In the genomic region with DNA sequence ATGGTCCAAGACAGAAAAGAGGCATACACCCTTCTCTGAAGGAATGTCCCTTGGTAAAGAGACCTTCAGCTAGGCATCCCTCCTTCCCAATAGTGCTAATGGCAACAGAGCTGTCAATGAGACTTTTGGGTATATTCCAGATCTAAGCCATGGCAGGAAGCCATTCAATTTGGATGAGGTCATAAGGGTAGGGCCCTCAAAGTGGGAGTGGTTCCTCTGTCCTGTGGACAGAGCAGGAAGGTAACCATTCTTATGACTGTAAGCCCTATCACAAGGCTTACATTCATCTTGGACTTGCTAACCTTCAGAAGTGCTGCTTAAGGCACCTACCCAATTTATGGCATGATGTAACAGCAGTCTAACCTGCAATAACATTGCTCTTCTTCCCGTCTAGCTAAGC, we compare ENCODE assay signal across 11 mouse cellular contexts. TPM values are rescaled to one million over a fixed set of nuclear protein-coding genes. Genes with fewer than 3 reads are reported as not detected.
DNase-seq lines count a peak whose midpoint lies in the region; TF ChIP-seq lines count a peak whose summit lies in the region.
"Had no signal": no experiment of that assay in that cellular context is flagged by ENCODE, and none has a peak within 500 bp of the region (broad histone marks: within the 10 kb centered on the region; RNA-seq: fewer than 3 reads in every experiment).

No protein-coding gene starts in this region.

- WGBS in kidney, adult 2 months: 72% methylated on average over 1 of the region's 1 CpGs

- peaks cover 13% of the 10 kb centered on the region for H3K36me3 ChIP-seq in kidney, adult 2 months (ENCODE audit: control insufficient read depth, insufficient read depth, low read length)

- TF ChIP-seq POLR2A in kidney, adult 2 months (IDR thresholded peaks at IDR 0.05; ENCODE audit: low read depth, low read length): no peak

- peak; percentile 58 for DNase-seq in kidney, adult 2 months
- no peak for DNase-seq in kidney, postnatal 14 days
- DNase-seq in heart, postnatal 36 days: peak; percentile 33 to 60
- DNase-seq in lung, postnatal 10 days: peak; percentile 86
- no peak for DNase-seq in adrenal gland, postnatal 14 days
- no peak for DNase-seq in ovary, postnatal 36 days (ENCODE audit: low spot score)
- no peak for DNase-seq in c-Kit-positive CD71-positive TER-119-positive erythroid progenitor cells, embryonic 14.5 days (ENCODE audit: low spot score)
- DNase-seq: thymus, adult 2 months had no signal

- no peak for TF ChIP-seq CTCF in kidney, adult 2 months (conservative IDR thresholded peaks at IDR 0.05; ENCODE audit: insufficient read depth, insufficient read length, low read depth, low read length)

- H3K27ac ChIP-seq in kidney, adult 2 months (ENCODE audit: insufficient read depth, low read depth, low read length): peak overlapping the region; percentile 65
- H3K27ac ChIP-seq in brown adipose tissue, adult 24 weeks (replicated peaks; ENCODE audit: low read depth, low read length): peak overlapping the region; percentile 96

- intact Hi-C loops in heart, postnatal 36 days (cut with DNase I): loop anchor here (1.0 kb wide), 2 partner anchors 13 to 27 kb away; no protein-coding TSS in a partner anchor

- H3K4me1 ChIP-seq in kidney, adult 2 months (ENCODE audit: control insufficient read depth, insufficient read depth, low read length): no peaks in the 10 kb centered on the region
- H3K4me1 ChIP-seq in brown adipose tissue, adult 24 weeks (ENCODE audit: control insufficient read depth, insufficient read depth, insufficient read length, low read length): peaks cover 6% of the 10 kb centered on the region; the same call in 1 of the 2 replicates

- H3K4me3 ChIP-seq in kidney, adult 2 months (ENCODE audit: insufficient read depth, low read depth, low read length): no peak overlapping the region
- no peak overlapping the region for H3K4me3 ChIP-seq in brown adipose tissue, adult 24 weeks (ENCODE audit: insufficient read depth, low read depth, low read length)

- H3K27me3 ChIP-seq in kidney, adult 2 months (replicated peaks; ENCODE audit: control insufficient read depth, insufficient read depth, low read length): no peaks in the 10 kb centered on the region

RNA-seq across cellular contexts. Expression of a gene that starts 19.4 kb away (rescaled TPM):
- polyA plus RNA-seq in kidney, adult 2 months (2012; rRNA removed): 83.6 and 95.0 TPM in 2 replicates
- 0.46 TPM in 1 of 2 replicates, not detected in the other for polyA plus RNA-seq in brown adipose tissue, adult 24 weeks (2012; ENCODE audit: insufficient read depth, insufficient read length, missing spikeins)
- not detected for total RNA-seq in heart, postnatal 36 days (2021)
- total RNA-seq in adrenal gland, postnatal 14 days (2021): 0.19 and 0.41 TPM in 2 replicates
- total RNA-seq: common myeloid progenitor, adult 5-6 weeks had no signal
- polyA plus RNA-seq: inflammation-experienced regulatory T-cells, adult 6 months had no signal

RNA-seq across cellular contexts. Expression of a gene that starts 19.8 kb away (rescaled TPM):
- polyA plus RNA-seq in kidney, adult 2 months (2012; rRNA removed): 202 and 242 TPM in 2 replicates
- polyA plus RNA-seq in brown adipose tissue, adult 24 weeks (2012; ENCODE audit: insufficient read depth, insufficient read length, missing spikeins): 573 and 1,023 TPM in 2 replicates
- 100 to 1,000 TPM; 786 to 814 TPM for total RNA-seq in heart, postnatal 36 days (2021)
- total RNA-seq in adrenal gland, postnatal 14 days (2021): 620 and 697 TPM in 2 replicates

RNA-seq across cellular contexts. Expression of a gene that starts 41.9 kb away (rescaled TPM):
- polyA plus RNA-seq in kidney, adult 2 months (2012; rRNA removed): 16.0 and 18.0 TPM in 2 replicates
- polyA plus RNA-seq in brown adipose tissue, adult 24 weeks (2012; ENCODE audit: insufficient read depth, insufficient read length, missing spikeins): 5.7 and 6.5 TPM in 2 replicates
- 10 to 100 TPM; 13.3 to 15.1 TPM for total RNA-seq in heart, postnatal 36 days (2021)
- 27.5 and 27.9 TPM in 2 replicates for total RNA-seq in adrenal gland, postnatal 14 days (2021)

RNA-seq across cellular contexts. Expression of a gene that starts 42.1 kb away (rescaled TPM):
- 9.9 and 11.8 TPM in 2 replicates for polyA plus RNA-seq in kidney, adult 2 months (2012; rRNA removed)
- 4.3 and 6.8 TPM in 2 replicates for polyA plus RNA-seq in brown adipose tissue, adult 24 weeks (2012; ENCODE audit: insufficient read depth, insufficient read length, missing spikeins)
- 10 to 100 TPM; 22.2 to 24.5 TPM for total RNA-seq in heart, postnatal 36 days (2021)
- total RNA-seq in adrenal gland, postnatal 14 days (2021): 24.6 and 30.8 TPM in 2 replicates

RNA-seq across cellular contexts. Expression of a gene that starts 45.7 kb away (rescaled TPM):
- 7.1 and 11.2 TPM in 2 replicates for polyA plus RNA-seq in kidney, adult 2 months (2012; rRNA removed)
- 15.4 and 17.0 TPM in 2 replicates for polyA plus RNA-seq in brown adipose tissue, adult 24 weeks (2012; ENCODE audit: insufficient read depth, insufficient read length, missing spikeins)
- 10 to 100 TPM in 1 of 2 experiments, 1 to 10 TPM in 1; 9.4 to 12.2 TPM for total RNA-seq in heart, postnatal 36 days (2021)
- total RNA-seq in adrenal gland, postnatal 14 days (2021): 19.9 and 23.8 TPM in 2 replicates

Comparison
In these comparisons a context has a peak if more than half of its experiments do, and no peak if none do; other contexts are left out.
1. DNase-seq: peak in kidney, adult 2 months (single experiment), heart, postnatal 36 days (2 of 2) and lung, postnatal 10 days (single experiment); none in kidney, postnatal 14 days (single experiment), adrenal gland, postnatal 14 days (single experiment), ovary, postnatal 36 days (single experiment) and c-Kit-positive CD71-positive TER-119-positive erythroid progenitor cells, embryonic 14.5 days (single experiment).